Mouse (Mus musculus): ENCODE results near the gene Ankfn1.

Gene Ankfn1

GRCm38 (mm10) chr11:89777431-89777830 lies at the start of gene Ankfn1:
Gene Ankfn1, minus strand, starts transcription at chr11:89777653.
- no peak for DNase-seq (ENCODE audit: extremely low read depth, insufficient read length, low spot score)

DNA sequence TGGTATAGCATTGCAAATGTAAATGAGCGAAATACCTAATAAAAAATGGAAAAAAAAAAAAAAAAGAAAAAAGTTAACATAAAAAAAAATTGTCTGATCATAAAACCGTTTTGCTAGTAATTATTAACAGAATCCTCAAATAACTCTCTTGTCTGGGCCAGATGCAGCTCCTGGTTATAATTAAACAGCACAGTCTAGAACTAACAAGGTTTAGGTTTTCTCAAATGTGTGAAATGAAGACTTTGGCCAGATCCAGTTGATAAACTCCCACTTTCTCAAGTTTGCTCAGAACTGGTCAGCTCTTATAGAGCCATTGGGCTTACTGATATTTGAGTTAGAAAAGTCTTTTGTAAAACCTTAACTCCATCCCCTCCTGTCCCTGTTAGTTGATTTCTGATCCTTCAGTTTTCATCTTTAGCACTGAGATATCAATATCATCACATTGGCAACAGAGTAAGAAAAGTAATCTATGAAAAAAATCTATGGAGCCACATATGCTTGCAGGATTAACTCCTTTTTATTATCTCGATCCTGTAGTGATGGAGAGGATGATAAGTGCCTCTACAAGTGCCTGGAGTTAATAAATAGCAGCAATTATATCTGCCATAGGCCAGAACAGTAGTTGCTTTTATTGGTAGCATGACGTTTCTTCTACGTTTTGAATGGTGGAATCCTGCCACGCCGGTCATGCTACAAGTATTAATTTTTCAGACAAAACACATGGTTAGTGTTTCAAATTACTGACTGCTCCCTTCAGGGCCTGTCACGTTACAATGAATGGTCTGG lies 46.4 kb upstream of the Ankfn1 start:
- DNase-seq (ENCODE audit: extremely low read depth, insufficient read length, low spot score), result no peak

DNA sequence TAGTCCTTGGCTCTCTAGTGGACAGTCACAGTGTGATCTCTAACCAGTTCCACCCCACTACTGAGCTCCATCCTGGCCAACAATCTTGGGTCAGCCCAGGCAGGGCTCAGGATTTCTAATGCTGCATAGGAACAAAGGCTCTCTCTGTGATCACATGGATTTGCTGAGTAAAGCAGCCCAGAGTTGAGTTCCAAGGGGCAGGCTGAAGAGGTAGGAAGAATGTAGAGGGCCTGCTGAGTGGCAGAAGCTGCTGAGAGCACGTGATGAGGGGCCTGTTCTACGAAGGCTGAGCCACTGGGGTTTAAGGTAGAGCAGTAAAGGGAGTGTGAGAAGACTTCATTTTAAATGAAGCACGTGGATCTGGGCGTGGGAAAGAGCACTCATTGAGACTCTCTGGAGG lies 41.1 kb upstream of the Ankfn1 start:
- no peak for DNase-seq (ENCODE audit: extremely low read depth, insufficient read length, low spot score)

GRCm38 (mm10) chr11:89811403-89811802 lies 34.0 kb upstream of the Ankfn1 start:
- no peak for DNase-seq (ENCODE audit: extremely low read depth, insufficient read length, low spot score)

- no peak for DNase-seq (ENCODE audit: extremely low read depth, insufficient read length, low spot score)
Observed at GRCm38 (mm10) chr11:89807998-89808397, 30.5 kb upstream of the Ankfn1 start.

DNA sequence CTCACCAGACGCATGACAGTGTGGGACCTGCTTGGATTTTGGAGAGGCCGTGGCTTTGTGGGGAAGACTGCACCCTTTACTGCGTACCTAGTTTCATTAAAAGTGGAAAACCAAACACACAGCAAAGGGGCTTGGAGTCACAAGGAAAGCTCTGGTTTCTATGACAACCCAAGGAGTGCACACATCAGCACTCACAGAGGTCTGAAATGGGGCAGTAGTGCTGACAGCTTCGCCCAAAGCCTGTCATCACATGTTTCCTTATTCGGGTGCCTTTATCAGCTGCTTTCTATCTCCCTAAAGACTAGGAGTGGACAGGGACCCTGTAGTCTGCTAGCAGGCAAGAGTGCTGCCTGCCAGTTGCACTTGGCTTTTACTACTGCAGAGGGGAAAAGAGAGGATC lies 27.4 kb upstream of the Ankfn1 start:
- DNase-seq (ENCODE audit: extremely low read depth, insufficient read length, low spot score), result no peak

DNA sequence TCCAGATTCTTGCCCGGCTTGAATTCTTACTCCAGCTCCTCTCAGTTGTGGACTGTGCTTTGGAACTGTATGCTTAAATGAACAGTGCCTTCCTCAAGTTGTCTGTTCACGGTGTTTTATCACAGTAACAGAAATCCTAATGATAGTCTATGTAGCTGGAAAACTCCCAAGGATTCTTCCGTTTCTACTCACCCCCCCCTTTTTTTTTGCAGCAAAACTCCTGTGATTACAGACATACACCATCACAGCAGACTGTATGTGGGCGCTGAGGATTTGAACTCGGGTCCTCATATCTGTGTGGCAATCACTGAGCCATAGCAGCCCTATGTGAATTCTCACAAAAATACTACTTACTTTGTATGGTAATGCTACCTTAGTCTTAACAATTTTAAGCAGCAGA lies 26.5 kb upstream of the Ankfn1 start:
- DNase-seq (ENCODE audit: extremely low read depth, insufficient read length, low spot score), result no peak

GRCm38 (mm10) chr11:89792709-89793108 lies 15.3 kb upstream of the Ankfn1 start:
- DNase-seq (ENCODE audit: extremely low read depth, insufficient read length, low spot score), result no peak

- no peak for DNase-seq (ENCODE audit: extremely low read depth, insufficient read length, low spot score)
Observed at GRCm38 (mm10) chr11:89776070-89776469, 1.4 kb downstream of the Ankfn1 start.

- no peak for DNase-seq (ENCODE audit: extremely low read depth, insufficient read length, low spot score)
Observed at GRCm38 (mm10) chr11:89774913-89775312, 2.5 kb downstream of the Ankfn1 start.

DNA sequence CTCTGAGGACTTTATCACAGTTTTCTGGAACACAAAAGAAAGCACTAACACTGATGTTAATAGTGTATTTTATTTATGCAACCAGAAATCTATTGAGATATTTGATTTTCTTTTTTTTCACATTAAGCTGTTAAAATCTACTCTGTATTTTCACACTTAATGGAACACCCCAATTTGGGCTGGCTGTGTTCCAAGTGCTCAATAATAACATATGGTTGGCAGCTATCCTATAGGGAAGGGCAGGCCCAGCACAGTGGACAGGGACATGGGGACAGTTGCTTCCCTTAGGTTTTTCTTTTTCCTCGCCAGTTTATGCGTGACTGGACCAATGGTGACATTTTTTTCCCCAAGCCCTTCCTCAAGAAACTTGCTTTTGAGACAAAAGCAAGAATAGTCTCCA lies 4.5 kb downstream of the Ankfn1 start:
- DNase-seq (ENCODE audit: extremely low read depth, insufficient read length, low spot score), result no peak

- DNase-seq (ENCODE audit: extremely low read depth, insufficient read length, low spot score), result no peak
Observed at GRCm38 (mm10) chr11:89765770-89766148, 11.7 kb downstream of the Ankfn1 start.

- no peak for DNase-seq (ENCODE audit: extremely low read depth, insufficient read length, low spot score)
Observed at GRCm38 (mm10) chr11:89765014-89765769, 12.3 kb downstream of the Ankfn1 start.

DNA sequence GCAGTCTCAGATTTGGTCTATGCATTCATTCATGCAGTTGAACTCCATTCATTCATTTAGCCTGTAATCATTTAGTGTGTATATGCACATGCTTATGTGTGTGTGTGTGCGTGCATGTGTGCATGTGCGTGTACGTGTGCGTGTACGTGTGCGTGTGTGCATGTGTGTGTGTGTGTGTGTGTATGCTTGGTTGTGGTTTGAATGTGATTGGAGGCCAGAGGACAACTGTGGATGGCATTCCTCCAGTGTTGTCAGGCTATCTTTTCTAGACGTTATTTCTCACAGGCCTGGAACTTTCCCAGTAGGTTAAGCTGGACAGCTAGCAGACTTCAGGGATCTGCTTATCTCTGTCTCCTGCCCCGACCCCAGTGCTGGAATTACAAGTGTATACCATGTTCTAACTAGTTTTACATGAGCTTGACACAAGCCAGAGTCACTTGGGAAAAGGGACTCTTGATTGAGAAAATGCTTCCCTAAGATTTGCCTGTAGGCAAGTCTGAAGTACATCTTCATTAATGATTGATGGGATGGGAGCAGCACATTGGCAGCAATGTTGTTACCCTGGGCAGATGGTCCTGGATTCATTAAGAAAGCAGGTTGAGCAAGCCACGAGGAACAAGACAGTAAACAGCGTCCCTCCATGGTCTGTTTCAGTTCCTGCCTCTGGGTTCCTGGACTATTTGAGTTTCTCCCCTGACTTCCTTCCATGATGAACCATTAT lies 43.3 kb downstream of the Ankfn1 start:
- DNase-seq (ENCODE audit: extremely low read depth, insufficient read length, low spot score), result no peak

DNA sequence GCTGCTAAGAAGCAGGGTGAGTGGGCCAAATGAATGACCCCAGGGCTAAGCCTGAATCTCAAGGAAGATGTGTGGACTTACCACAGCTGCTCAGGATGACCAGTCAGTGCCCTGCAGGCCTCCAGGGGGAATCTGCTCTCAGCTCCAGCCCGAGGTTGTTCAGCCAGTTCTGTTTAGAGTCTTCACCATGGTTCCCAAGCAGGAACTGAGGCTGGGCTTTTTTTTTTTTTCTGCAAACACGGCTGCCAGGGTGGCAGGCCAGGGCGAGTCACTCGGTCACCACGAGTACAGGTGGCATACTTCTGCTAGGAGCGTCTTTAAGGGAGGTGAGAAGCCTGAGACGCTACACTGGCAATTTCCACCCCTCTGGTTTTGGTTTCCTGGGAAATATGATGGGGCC lies 43.9 kb downstream of the Ankfn1 start:
- DNase-seq (ENCODE audit: extremely low read depth, insufficient read length, low spot score), result no peak

DNA sequence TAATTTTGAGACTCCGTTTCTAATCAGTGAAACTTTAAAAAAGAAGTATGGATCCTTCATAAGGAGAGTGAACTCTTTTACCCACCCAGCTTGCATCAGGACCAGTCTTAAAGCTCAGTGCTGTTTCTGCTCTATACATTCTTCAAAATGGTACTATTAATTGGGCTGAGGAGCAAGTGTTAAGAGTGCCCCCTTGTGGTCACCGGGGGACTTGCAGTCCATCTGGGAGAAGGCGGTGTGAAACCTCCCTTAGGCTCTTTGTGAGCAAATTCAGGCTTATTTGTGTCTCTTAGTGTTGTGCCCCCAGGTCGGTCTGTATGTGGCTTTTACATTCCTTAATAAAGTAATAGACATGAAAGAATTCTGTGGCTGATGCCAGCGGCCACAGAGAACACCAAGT lies 56.6 kb downstream of the Ankfn1 start:
- peak; percentile 16 for DNase-seq (ENCODE audit: extremely low read depth, insufficient read length, low spot score)

GRCm38 (mm10) chr11:89718491-89718982 lies 58.9 kb downstream of the Ankfn1 start:
- no peak for DNase-seq (ENCODE audit: extremely low read depth, insufficient read length, low spot score)

DNA sequence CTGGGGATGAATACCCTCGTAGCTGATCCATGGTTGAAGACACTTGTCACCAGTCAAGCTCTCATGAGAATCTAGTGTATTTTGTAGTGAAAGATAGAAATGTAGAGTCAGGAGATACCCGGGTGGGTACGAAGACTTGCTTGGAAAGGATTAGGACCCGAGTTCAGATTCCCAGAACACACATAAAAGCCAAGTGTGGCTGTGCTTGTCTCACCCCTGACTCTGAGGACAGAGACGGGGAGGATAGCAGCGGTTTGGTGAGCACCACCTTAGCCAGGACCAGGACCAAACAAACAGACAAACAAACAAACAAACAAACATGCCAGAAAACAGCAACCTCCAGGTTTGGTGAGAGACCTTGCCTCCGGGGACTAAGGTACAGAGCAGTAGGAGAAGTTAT lies 61.1 kb downstream of the Ankfn1 start:
- no peak for DNase-seq (ENCODE audit: extremely low read depth, insufficient read length, low spot score)

GRCm38 (mm10) chr11:89708526-89708925 lies 68.9 kb downstream of the Ankfn1 start:
- DNase-seq (ENCODE audit: extremely low read depth, insufficient read length, low spot score), result no peak

DNA sequence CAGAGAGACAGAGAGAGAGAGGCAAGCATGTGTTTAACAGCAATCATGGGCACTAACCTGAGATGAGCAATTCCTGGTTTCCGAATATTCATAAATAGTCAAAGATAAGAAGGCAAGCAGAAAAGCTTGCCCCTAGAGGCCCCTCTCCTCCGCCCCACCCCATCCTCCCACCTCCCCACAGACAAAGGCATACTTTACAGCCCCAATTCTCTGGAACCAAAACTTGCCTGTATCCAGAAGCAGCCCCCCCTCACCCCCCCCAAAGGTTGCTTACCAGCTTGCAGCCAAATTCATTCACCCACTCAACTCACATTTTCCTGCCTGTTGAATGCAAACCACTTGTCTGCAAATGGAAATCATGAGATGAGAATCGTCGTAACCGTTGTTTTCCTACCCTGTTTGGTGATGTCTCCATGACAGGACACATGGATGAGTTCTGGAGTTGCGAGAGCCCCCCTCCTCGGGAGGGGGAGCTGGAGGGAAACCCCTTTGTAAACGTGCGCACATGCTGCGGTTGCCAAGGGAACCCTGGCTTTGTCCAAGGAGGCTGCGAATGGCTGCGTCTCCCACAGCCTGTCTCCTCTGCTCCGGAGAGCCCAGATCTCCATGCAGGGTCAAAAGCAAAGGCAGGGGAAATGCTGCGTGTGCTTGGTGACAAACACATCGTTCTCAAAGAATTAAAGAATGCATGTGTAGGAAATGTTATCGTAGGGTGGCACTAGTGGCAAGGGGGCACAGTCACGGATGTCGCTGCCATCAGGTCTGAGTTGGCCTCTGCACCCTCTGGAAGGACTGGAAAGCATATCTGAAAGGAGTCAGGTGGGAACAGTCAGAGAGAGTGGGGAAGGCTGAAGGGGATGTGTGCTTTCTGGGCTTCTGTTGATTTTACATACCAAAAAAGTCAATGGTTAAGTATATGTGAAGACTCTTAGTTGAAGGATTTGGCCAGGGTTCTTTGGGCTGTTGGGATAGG lies 80.7 kb downstream of the Ankfn1 start:
- no peak for DNase-seq (ENCODE audit: extremely low read depth, insufficient read length, low spot score)

Data from 3134 (cell line).